Mouse (Mus musculus) mouse trophoblast stem cell (cell line): ENCODE results near the gene Azin2.

Experiments
- in situ Hi-C, 2 experiments: fragments of 300-500 bp; cut with MseI, MboI; formaldehyde crosslinking; loops; 2 replicates in 1 of 2; 3 replicates in 1 of 2; pipeline ENCODE4 v1.15.1; 2025

Azin2 gene

GRCm38 (mm10) chr4:128899332-128899731 lies 62.9 kb downstream of the Azin2 start:
- in situ Hi-C loops = no loop called here

- in situ Hi-C loops = no loop called here
Observed at GRCm38 (mm10) chr4:128897911-128898421, 64.3 kb downstream of the Azin2 start.

GRCm38 (mm10) chr4:128896667-128897066 lies 65.6 kb downstream of the Azin2 start:
- in situ Hi-C loops = no loop called here

GRCm38 (mm10) chr4:128895841-128896240 lies 66.4 kb downstream of the Azin2 start:
- in situ Hi-C loops = no loop called here

- in situ Hi-C loops = no loop called here
Observed at GRCm38 (mm10) chr4:128894112-128894511, 68.1 kb downstream of the Azin2 start.

- in situ Hi-C loops = no loop called here
Observed at GRCm38 (mm10) chr4:128892188-128892587, 70.1 kb downstream of the Azin2 start.

- in situ Hi-C loops = no loop called here
Observed at GRCm38 (mm10) chr4:128891746-128892145, 70.5 kb downstream of the Azin2 start.

- in situ Hi-C loops = no loop called here
Observed at GRCm38 (mm10) chr4:128891157-128891556, 71.1 kb downstream of the Azin2 start.

GRCm38 (mm10) chr4:128889752-128890630 lies 72.3 kb downstream of the Azin2 start:
- in situ Hi-C loops = no loop called here

- in situ Hi-C loops = no loop called here
Observed at GRCm38 (mm10) chr4:128888436-128888990, 73.7 kb downstream of the Azin2 start.

GRCm38 (mm10) chr4:128887641-128888091 lies 74.6 kb downstream of the Azin2 start:
- in situ Hi-C loops = no loop called here

GRCm38 (mm10) chr4:128887026-128887425 lies 75.2 kb downstream of the Azin2 start:
- in situ Hi-C loops = no loop called here

- in situ Hi-C loops = no loop called here
Observed at GRCm38 (mm10) chr4:128886571-128886970, 75.7 kb downstream of the Azin2 start.

GRCm38 (mm10) chr4:128885540-128885939 lies 76.7 kb downstream of the Azin2 start:
- in situ Hi-C loops = no loop called here

- in situ Hi-C loops = no loop called here
Observed at GRCm38 (mm10) chr4:128884711-128885095, 77.5 kb downstream of the Azin2 start.

GRCm38 (mm10) chr4:128883801-128884710 lies 78.2 kb downstream of the Azin2 start:
- in situ Hi-C loops = no loop called here

GRCm38 (mm10) chr4:128883379-128883781 lies 78.9 kb downstream of the Azin2 start, which contains the start of gene Trim62:
Gene Trim62, plus strand, starts transcription at chr4:128883580.
- in situ Hi-C loops = no loop called here
